Mouse (Mus musculus): Measurements from ENCODE around the gene Mylk3. TPM values are rescaled to one million over a fixed set of nuclear protein-coding genes. Genes with fewer than 3 reads are reported as not detected.

Mylk3 gene
- polyA plus RNA-seq, 1 experiment from 2014 or later, result 1.2 TPM

- Histone ChIP-seq H3K36me3 (ENCODE audit: control insufficient read depth, insufficient read depth, low read length) (no peaks in the 10 kb centered on the region), H3K4me2 (replicated peaks; ENCODE audit: low read depth, low read length) (no peak overlapping the region), H3K27ac (ENCODE audit: low read depth, low read length) (no peak overlapping the region), H3K27me3 (ENCODE audit: control insufficient read depth, insufficient read depth, low read length) (no peaks in the 10 kb centered on the region), H3K9me3 (ENCODE audit: control insufficient read depth, low read length) (no peaks in the 10 kb centered on the region), H3K4me3 (ENCODE audit: low read depth, low read length) (no peak overlapping the region), H3K9ac (ENCODE audit: low read depth, low read length) (no peak overlapping the region), H3K4me1 (replicated peaks; ENCODE audit: control insufficient read depth, insufficient read depth, low read length) (no peaks in the 10 kb centered on the region)
- ATAC-seq (ENCODE audit: low FRiP score) (no peak), DNase-seq (ENCODE audit: low spot score) (no peak)
- 74% methylated on average over 4 of the region's 4 CpGs for WGBS
These were observed 32.9 kb downstream of the Mylk3 start for GRCm38 (mm10) chr8:85353287-85353686.

GRCm38 (mm10) chr8:85339871-85340573, 46.1 kb downstream of the Mylk3 start:
- 73% methylated on average over 5 of the region's 5 CpGs for WGBS
- no peak for DNase-seq (ENCODE audit: low spot score)
- Histone ChIP-seq H3K9ac (ENCODE audit: low read depth, low read length) (no peak overlapping the region), H3K9me3 (ENCODE audit: control insufficient read depth, low read length) (no peaks in the 10 kb centered on the region), H3K27me3 (ENCODE audit: control insufficient read depth, insufficient read depth, low read length) (no peaks in the 10 kb centered on the region), H3K4me2 (replicated peaks; ENCODE audit: low read depth, low read length) (no peak overlapping the region), H3K4me3 (ENCODE audit: low read depth, low read length) (no peak overlapping the region), H3K27ac (ENCODE audit: low read depth, low read length) (no peak overlapping the region), H3K4me1 (replicated peaks; ENCODE audit: control insufficient read depth, insufficient read depth, low read length) (no peaks in the 10 kb centered on the region), H3K36me3 (ENCODE audit: control insufficient read depth, insufficient read depth, low read length) (no peaks in the 10 kb centered on the region)
- ATAC-seq (ENCODE audit: low FRiP score), result no peak

GRCm38 (mm10) chr8:85337681-85338080, 48.5 kb downstream of the Mylk3 start:
- no peaks in the 10 kb centered on the region for H3K36me3 ChIP-seq (ENCODE audit: control insufficient read depth, insufficient read depth, low read length)
- WGBS, result 83% methylated on average over 4 of the region's 4 CpGs
- H3K9ac ChIP-seq (ENCODE audit: low read depth, low read length), result no peak overlapping the region

GRCm38 (mm10) chr8:85336211-85336933, 49.8 kb downstream of the Mylk3 start:
- no peak for DNase-seq (ENCODE audit: low spot score)
- no peaks in the 10 kb centered on the region for H3K4me1 ChIP-seq (replicated peaks; ENCODE audit: control insufficient read depth, insufficient read depth, low read length)
- H3K27ac ChIP-seq (ENCODE audit: low read depth, low read length), result no peak overlapping the region
- WGBS, result 80% methylated on average over 6 of the region's 6 CpGs
- no peak overlapping the region for H3K9ac ChIP-seq (ENCODE audit: low read depth, low read length)
- no peaks in the 10 kb centered on the region for H3K36me3 ChIP-seq (ENCODE audit: control insufficient read depth, insufficient read depth, low read length)
- no peaks in the 10 kb centered on the region for H3K27me3 ChIP-seq (ENCODE audit: control insufficient read depth, insufficient read depth, low read length)
- H3K4me2 ChIP-seq (replicated peaks; ENCODE audit: low read depth, low read length), result no peak overlapping the region
- no peak overlapping the region for H3K4me3 ChIP-seq (ENCODE audit: low read depth, low read length)
- ATAC-seq (ENCODE audit: low FRiP score), result no peak
- H3K9me3 ChIP-seq (ENCODE audit: control insufficient read depth, low read length), result no peaks in the 10 kb centered on the region

More at GRCm38 (mm10) chr8:85337681-85338080, 48.5 kb downstream of the Mylk3 start:
- no peak overlapping the region for H3K4me3 ChIP-seq (ENCODE audit: low read depth, low read length)
- ATAC-seq (ENCODE audit: low FRiP score) (no peak), DNase-seq (ENCODE audit: low spot score) (no peak)
- H3K27ac ChIP-seq (ENCODE audit: low read depth, low read length), result no peak overlapping the region
- H3K4me2 ChIP-seq (replicated peaks; ENCODE audit: low read depth, low read length), result no peak overlapping the region
- no peaks in the 10 kb centered on the region for H3K4me1 ChIP-seq (replicated peaks; ENCODE audit: control insufficient read depth, insufficient read depth, low read length)
- H3K9me3 ChIP-seq (ENCODE audit: control insufficient read depth, low read length), result no peaks in the 10 kb centered on the region
- H3K27me3 ChIP-seq (ENCODE audit: control insufficient read depth, insufficient read depth, low read length), result no peaks in the 10 kb centered on the region

GRCm38 (mm10) chr8:85335105-85335504, 51.0 kb downstream of the Mylk3 start:
- Histone ChIP-seq H3K9ac (ENCODE audit: low read depth, low read length) (no peak overlapping the region), H3K4me1 (replicated peaks; ENCODE audit: control insufficient read depth, insufficient read depth, low read length) (no peaks in the 10 kb centered on the region), H3K9me3 (ENCODE audit: control insufficient read depth, low read length) (no peaks in the 10 kb centered on the region), H3K4me2 (replicated peaks; ENCODE audit: low read depth, low read length) (no peak overlapping the region), H3K36me3 (ENCODE audit: control insufficient read depth, insufficient read depth, low read length) (no peaks in the 10 kb centered on the region), H3K27me3 (ENCODE audit: control insufficient read depth, insufficient read depth, low read length) (no peaks in the 10 kb centered on the region), H3K27ac (ENCODE audit: low read depth, low read length) (no peak overlapping the region), H3K4me3 (ENCODE audit: low read depth, low read length) (no peak overlapping the region)
- ATAC-seq (ENCODE audit: low FRiP score) (no peak), DNase-seq (ENCODE audit: low spot score) (no peak)

- Histone ChIP-seq H3K4me3 (ENCODE audit: low read depth, low read length) (no peak overlapping the region), H3K9ac (ENCODE audit: low read depth, low read length) (no peak overlapping the region), H3K9me3 (ENCODE audit: control insufficient read depth, low read length) (no peaks in the 10 kb centered on the region), H3K27me3 (ENCODE audit: control insufficient read depth, insufficient read depth, low read length) (no peaks in the 10 kb centered on the region), H3K4me2 (replicated peaks; ENCODE audit: low read depth, low read length) (no peak overlapping the region), H3K27ac (ENCODE audit: low read depth, low read length) (no peak overlapping the region), H3K36me3 (ENCODE audit: control insufficient read depth, insufficient read depth, low read length) (no peaks in the 10 kb centered on the region), H3K4me1 (replicated peaks; ENCODE audit: control insufficient read depth, insufficient read depth, low read length) (no peaks in the 10 kb centered on the region)
- DNase-seq (ENCODE audit: low spot score) (no peak), ATAC-seq (ENCODE audit: low FRiP score) (no peak)
- WGBS, result 71% methylated on average over 1 of the region's 1 CpGs
These were observed 56.6 kb downstream of the Mylk3 start for GRCm38 (mm10) chr8:85329506-85329905.

GRCm38 (mm10) chr8:85327036-85327435, 59.1 kb downstream of the Mylk3 start:
- no peaks in the 10 kb centered on the region for H3K27me3 ChIP-seq (ENCODE audit: control insufficient read depth, insufficient read depth, low read length)
- H3K4me2 ChIP-seq (replicated peaks; ENCODE audit: low read depth, low read length), result no peak overlapping the region
- H3K4me1 ChIP-seq (replicated peaks; ENCODE audit: control insufficient read depth, insufficient read depth, low read length), result no peaks in the 10 kb centered on the region
- ATAC-seq (ENCODE audit: low FRiP score) (no peak), DNase-seq (ENCODE audit: low spot score) (no peak)
- WGBS, result 78% methylated on average over 9 of the region's 9 CpGs
- no peak overlapping the region for H3K4me3 ChIP-seq (ENCODE audit: low read depth, low read length)
- H3K9ac ChIP-seq (ENCODE audit: low read depth, low read length), result no peak overlapping the region
- H3K9me3 ChIP-seq (ENCODE audit: control insufficient read depth, low read length), result no peaks in the 10 kb centered on the region
- no peaks in the 10 kb centered on the region for H3K36me3 ChIP-seq (ENCODE audit: control insufficient read depth, insufficient read depth, low read length)
- H3K27ac ChIP-seq (ENCODE audit: low read depth, low read length), result no peak overlapping the region

GRCm38 (mm10) chr8:85323084-85323483, 63.1 kb downstream of the Mylk3 start:
- no peak for DNase-seq (ENCODE audit: low spot score)
- Histone ChIP-seq H3K36me3 (ENCODE audit: control insufficient read depth, insufficient read depth, low read length) (no peaks in the 10 kb centered on the region), H3K9me3 (ENCODE audit: control insufficient read depth, low read length) (no peaks in the 10 kb centered on the region), H3K4me1 (replicated peaks; ENCODE audit: control insufficient read depth, insufficient read depth, low read length) (no peaks in the 10 kb centered on the region), H3K9ac (ENCODE audit: low read depth, low read length) (no peak overlapping the region), H3K27ac (ENCODE audit: low read depth, low read length) (no peak overlapping the region), H3K4me3 (ENCODE audit: low read depth, low read length) (no peak overlapping the region), H3K4me2 (replicated peaks; ENCODE audit: low read depth, low read length) (no peak overlapping the region), H3K27me3 (ENCODE audit: control insufficient read depth, insufficient read depth, low read length) (no peaks in the 10 kb centered on the region)
- WGBS, result 92% methylated on average over 3 of the region's 3 CpGs
- no peak for ATAC-seq (ENCODE audit: low FRiP score)

GRCm38 (mm10) chr8:85321981-85322380, 64.2 kb downstream of the Mylk3 start:
- Histone ChIP-seq H3K9ac (ENCODE audit: low read depth, low read length) (no peak overlapping the region), H3K4me3 (ENCODE audit: low read depth, low read length) (no peak overlapping the region), H3K36me3 (ENCODE audit: control insufficient read depth, insufficient read depth, low read length) (no peaks in the 10 kb centered on the region), H3K9me3 (ENCODE audit: control insufficient read depth, low read length) (no peaks in the 10 kb centered on the region), H3K27ac (ENCODE audit: low read depth, low read length) (no peak overlapping the region), H3K4me1 (replicated peaks; ENCODE audit: control insufficient read depth, insufficient read depth, low read length) (no peaks in the 10 kb centered on the region), H3K27me3 (ENCODE audit: control insufficient read depth, insufficient read depth, low read length) (no peaks in the 10 kb centered on the region), H3K4me2 (replicated peaks; ENCODE audit: low read depth, low read length) (no peak overlapping the region)
- WGBS, result 85% methylated on average over 15 of the region's 15 CpGs
- no peak for ATAC-seq (ENCODE audit: low FRiP score)
- DNase-seq (ENCODE audit: low spot score), result no peak

All from hindbrain, embryonic 11.5 days (tissue).